Mouse (Mus musculus) midbrain, embryonic 16.5 days (tissue): Measurements from ENCODE around the gene Bcas3. TPM values are rescaled to one million over a fixed set of nuclear protein-coding genes. Genes with fewer than 3 reads are reported as not detected.
A peak's percentile ranks its signal among the peaks of the same experiment; 100 is the strongest.

Source experiments
- ATAC-seq: fragments of 200-750 bp; cut with Nextera tagmentation; 2 replicates; pipeline ENCODE4 v1.8.0; 2017; ENCODE audit warnings: moderate TSS enrichment
- H3K27ac ChIP-seq: fragments of 300-500 bp; sonication (generic); 2 replicates; pipeline ENCODE4 v1.5.1; 2014; ENCODE audit warnings: mild to moderate bottlenecking, low read length, mixed read lengths
- H3K27me3 ChIP-seq: fragments of 300-500 bp; sonication (generic); 2 replicates; pipeline ENCODE4 v1.6.1; 2014; ENCODE audit warnings: low read depth, low read length, mixed read lengths; ENCODE audit not compliant: control insufficient read depth, insufficient read depth
- H3K36me3 ChIP-seq: fragments of 300-500 bp; sonication (generic); 2 replicates; pipeline ENCODE4 v1.6.1; 2014; ENCODE audit warnings: mild to moderate bottlenecking, low read length, moderate library complexity, mixed read lengths; ENCODE audit not compliant: control insufficient read depth, insufficient read depth
- H3K4me1 ChIP-seq: fragments of 300-500 bp; sonication (generic); 2 replicates; pipeline ENCODE4 v1.6.1; 2014; ENCODE audit warnings: mild to moderate bottlenecking, low read length, mixed read lengths; ENCODE audit not compliant: control insufficient read depth, insufficient read depth
- H3K4me2 ChIP-seq: fragments of 300-500 bp; sonication (generic); 2 replicates; pipeline ENCODE4 v1.6.1; 2014; ENCODE audit warnings: mild to moderate bottlenecking, low read length, mixed read lengths
- H3K4me3 ChIP-seq: fragments of 300-500 bp; sonication (generic); 2 replicates; pipeline ENCODE4 v1.5.1; 2014; ENCODE audit warnings: low read depth, mild to moderate bottlenecking, low read length, moderate library complexity, mixed read lengths
- H3K9ac ChIP-seq: fragments of 300-500 bp; sonication (generic); 2 replicates; pipeline ENCODE4 v1.6.1; 2014; ENCODE audit warnings: low read depth, low read length, mixed read lengths
- H3K9me3 ChIP-seq: fragments of 300-500 bp; sonication (generic); replicated peaks from 2 replicates; pipeline ENCODE4 v1.6.1; 2014; ENCODE audit warnings: mild to moderate bottlenecking, low read length, mixed read lengths; ENCODE audit not compliant: control insufficient read depth, poor library complexity, severe bottlenecking
- WGBS: fragments of 180-500 bp; shearing (Covaris S2); extraction: QIAGEN DNeasy Blood & Tissue Kit; methylation state at CpG from one replicate; pipeline ENCODE4 v1.1.7; 2014; 5-methylcytosine and 5-hydroxymethylcytosine counted together
- polyA plus RNA-seq: library from polyadenylated mRNA; unstranded; fragments of >200 nt; fragmentation: Nextera tagmentation; extraction: Ambion mirVana; gene quantifications from 2 replicates; pipeline ENCODE4 v1.2.1, GENCODE M21; 2015

Bcas3 gene
- polyA plus RNA-seq, 1 experiment from 2014 or later, result 33.3 TPM

DNA sequence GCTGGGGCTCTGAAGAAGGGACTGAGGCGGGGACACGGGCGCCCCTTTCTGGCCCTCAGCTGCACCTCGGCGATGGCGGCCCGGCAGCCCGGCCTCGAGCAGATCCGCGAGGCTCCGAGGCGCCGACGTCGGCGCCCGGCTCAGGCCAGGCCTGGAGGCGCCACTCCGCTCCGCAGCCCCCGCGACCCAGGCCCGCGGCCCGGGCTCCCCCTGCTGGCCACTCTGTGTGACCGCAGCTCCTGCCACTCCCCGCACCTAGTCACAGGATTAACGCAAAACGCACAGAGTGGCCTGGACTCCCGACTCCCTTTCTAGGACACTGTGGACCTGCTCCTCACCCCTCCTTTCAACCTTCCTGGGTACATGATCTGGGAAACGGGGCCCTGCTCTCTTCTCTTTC lies 489.0 kb downstream of the Bcas3 start:
- Histone ChIP-seq H3K27me3 (peaks cover 70% of the 10 kb centered on the region), H3K9me3 (no peaks in the 10 kb centered on the region), H3K9ac (0 out of 2 replicates have a peak overlapping the region, but pooled peaks have one; percentile 27), H3K36me3 (no peaks in the 10 kb centered on the region), H3K4me3 (peak overlapping the region; percentile 35), H3K4me1 (peaks cover 14% of the 10 kb centered on the region), H3K4me2 (peak overlapping the region; percentile 66), H3K27ac (no peak overlapping the region)
- peak; percentile 76 for ATAC-seq
- 0% methylated on average over 22 of the region's 32 CpGs for WGBS

DNA sequence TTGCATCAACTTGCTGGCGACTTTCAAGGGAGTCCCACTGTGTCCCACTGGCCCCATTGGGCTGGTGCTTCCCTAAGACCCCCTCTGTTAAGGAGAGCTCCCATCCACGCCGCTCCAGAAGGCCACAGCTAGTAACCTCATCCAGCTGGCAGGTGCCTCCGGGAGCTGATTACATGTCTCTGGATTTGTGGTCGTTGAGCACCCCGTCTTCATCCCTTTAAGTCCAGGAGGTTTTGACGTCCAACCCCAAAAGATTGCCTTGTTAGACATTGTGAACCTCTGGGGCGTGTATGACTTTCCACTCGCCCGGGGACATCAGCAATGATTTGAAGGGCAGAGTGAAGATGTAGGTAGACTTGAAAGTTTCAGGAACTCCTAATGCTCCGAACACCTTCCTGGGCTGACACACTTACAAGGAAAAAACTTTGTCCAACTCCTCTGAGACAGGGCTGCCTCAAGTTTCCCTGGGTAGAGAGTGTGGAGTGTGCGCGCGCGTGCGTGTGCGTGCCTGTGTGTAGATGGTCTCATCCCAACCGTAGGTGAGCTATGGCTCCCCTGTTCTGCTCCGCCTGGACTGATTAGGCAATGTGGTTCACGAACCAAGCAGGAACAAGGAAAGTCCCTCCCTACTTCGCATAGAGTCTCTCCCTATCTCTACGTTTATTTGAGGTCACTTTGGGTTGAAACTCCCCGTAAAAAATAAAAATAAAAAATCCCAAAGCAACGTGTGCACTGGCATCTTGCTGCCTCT lies 489.8 kb downstream of the Bcas3 start:
- no peak overlapping the region for H3K27ac ChIP-seq
- H3K9ac ChIP-seq, result no peak overlapping the region
- peaks cover 71% of the 10 kb centered on the region for H3K27me3 ChIP-seq
- no peak for ATAC-seq
- H3K4me1 ChIP-seq, result peaks cover 14% of the 10 kb centered on the region
- H3K4me3 ChIP-seq, result no peak overlapping the region
- 4% methylated on average over 24 of the region's 24 CpGs for WGBS
- H3K36me3 ChIP-seq, result no peaks in the 10 kb centered on the region
- H3K9me3 ChIP-seq, result no peaks in the 10 kb centered on the region
- H3K4me2 ChIP-seq, result peak overlapping the region; percentile 68

- no peak overlapping the region for H3K9ac ChIP-seq
- H3K27ac ChIP-seq, result no peak overlapping the region
- no peaks in the 10 kb centered on the region for H3K36me3 ChIP-seq
- peaks cover 66% of the 10 kb centered on the region for H3K27me3 ChIP-seq
- WGBS, result under 1% methylated on average over 18 of the region's 18 CpGs
- peak overlapping the region; percentile 68 for H3K4me2 ChIP-seq
- no peaks in the 10 kb centered on the region for H3K9me3 ChIP-seq
- H3K4me1 ChIP-seq, result peaks cover 14% of the 10 kb centered on the region
- H3K4me3 ChIP-seq, result peak overlapping the region; percentile 25
- no peak for ATAC-seq
These were observed 490.4 kb downstream of the Bcas3 start for GRCm38 (mm10) chr11:85843347-85843692.

DNA sequence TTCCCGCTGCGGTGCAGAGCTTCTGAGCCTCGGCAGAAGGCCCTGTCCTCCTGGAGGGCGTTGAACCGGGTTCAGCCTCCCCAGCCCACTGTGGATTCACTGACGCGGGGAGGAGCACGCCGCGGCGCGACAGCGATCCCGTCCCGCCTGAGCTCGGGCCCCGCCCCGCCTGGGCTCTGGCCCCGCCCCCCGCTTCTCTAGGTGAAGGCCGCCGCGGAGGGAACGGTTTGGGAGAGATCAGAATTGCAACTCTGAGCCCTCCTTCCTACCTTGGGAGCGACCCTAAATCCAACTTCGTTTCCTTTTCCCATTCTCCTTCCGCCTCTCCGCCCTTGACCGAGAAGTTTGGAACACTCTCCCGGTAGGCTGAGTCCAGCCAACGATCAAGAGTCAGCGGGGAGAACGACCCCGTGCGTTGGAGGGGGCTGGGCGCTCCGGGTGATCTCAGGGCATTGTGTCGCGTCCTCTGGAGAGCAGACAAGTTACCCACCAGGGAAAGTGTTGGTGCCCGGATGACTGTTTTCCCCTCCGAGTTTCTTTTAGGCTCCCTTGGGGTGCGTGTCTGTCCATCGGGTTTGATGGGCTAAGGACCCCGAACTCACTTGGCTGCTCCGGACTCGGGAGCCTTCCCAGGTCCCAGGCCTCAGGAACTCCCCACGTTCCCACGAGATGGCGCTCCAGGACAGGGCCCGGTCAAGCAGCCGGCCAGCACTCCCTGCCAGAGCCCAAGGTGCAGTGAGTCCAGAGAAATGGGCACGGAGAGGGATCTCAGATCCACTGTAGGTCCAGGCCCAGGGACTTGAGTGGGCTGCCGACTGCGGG lies 491.4 kb downstream of the Bcas3 start:
- no peaks in the 10 kb centered on the region for H3K9me3 ChIP-seq
- H3K4me3 ChIP-seq, result peak overlapping the region; percentile 27
- H3K27ac ChIP-seq, result no peak overlapping the region
- H3K4me1 ChIP-seq, result peaks cover 14% of the 10 kb centered on the region
- no peak overlapping the region for H3K9ac ChIP-seq
- ATAC-seq, result peak; percentile 25; the same call in 1 of the 2 replicates
- H3K4me2 ChIP-seq, result peak overlapping the region; percentile 68
- H3K27me3 ChIP-seq, result peaks cover 60% of the 10 kb centered on the region
- no peaks in the 10 kb centered on the region for H3K36me3 ChIP-seq
- 1% methylated on average over 53 of the region's 54 CpGs for WGBS

GRCm38 (mm10) chr11:85844971-85845370 lies 492.0 kb downstream of the Bcas3 start:
- 31% methylated on average over 5 of the region's 5 CpGs for WGBS
- Histone ChIP-seq H3K4me2 (no peak overlapping the region), H3K27me3 (peaks cover 54% of the 10 kb centered on the region), H3K36me3 (no peaks in the 10 kb centered on the region), H3K4me1 (peaks cover 14% of the 10 kb centered on the region), H3K9me3 (no peaks in the 10 kb centered on the region), H3K27ac (no peak overlapping the region), H3K9ac (no peak overlapping the region), H3K4me3 (no peak overlapping the region)
- no peak for ATAC-seq

- H3K9ac ChIP-seq, result no peak overlapping the region
- H3K4me2 ChIP-seq, result no peak overlapping the region
- peaks cover 46% of the 10 kb centered on the region for H3K27me3 ChIP-seq
- no peaks in the 10 kb centered on the region for H3K9me3 ChIP-seq
- H3K4me1 ChIP-seq, result peaks cover 14% of the 10 kb centered on the region
- no peak overlapping the region for H3K4me3 ChIP-seq
- 56% methylated on average over 5 of the region's 5 CpGs for WGBS
- ATAC-seq, result no peak
- H3K27ac ChIP-seq, result no peak overlapping the region
- H3K36me3 ChIP-seq, result no peaks in the 10 kb centered on the region
These were observed 493.0 kb downstream of the Bcas3 start for GRCm38 (mm10) chr11:85845921-85846320.

- ATAC-seq, result no peak
- no peak overlapping the region for H3K27ac ChIP-seq
- H3K4me2 ChIP-seq, result no peak overlapping the region
These were observed 493.5 kb downstream of the Bcas3 start for GRCm38 (mm10) chr11:85846509-85846908.

DNA sequence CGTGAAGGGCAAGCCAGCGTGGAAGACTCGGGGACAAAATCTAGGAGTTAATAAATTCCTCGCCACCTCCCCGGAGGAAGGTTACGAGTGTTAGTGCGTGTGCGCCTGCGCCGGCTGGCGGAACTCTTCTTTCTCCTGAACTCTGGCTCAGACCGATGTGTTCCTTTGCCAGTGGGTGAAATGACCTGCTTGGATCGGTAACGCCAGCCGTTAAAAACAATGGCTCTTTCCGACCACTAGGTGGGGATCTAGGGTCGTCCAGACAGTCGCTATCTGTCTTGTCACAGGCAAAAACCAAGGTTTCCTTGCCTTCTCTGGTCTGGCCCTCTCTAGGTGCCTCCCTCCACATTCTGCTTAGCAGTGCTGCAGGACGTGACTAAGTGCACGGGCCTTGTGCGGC lies 496.1 kb downstream of the Bcas3 start:
- Histone ChIP-seq H3K4me1 (peaks cover 3% of the 10 kb centered on the region; the same call in 1 of the 2 replicates), H3K27me3 (peaks cover 25% of the 10 kb centered on the region), H3K27ac (no peak overlapping the region), H3K36me3 (no peaks in the 10 kb centered on the region), H3K9me3 (no peaks in the 10 kb centered on the region), H3K9ac (peak overlapping the region; percentile 46; the same call in 1 of the 2 replicates), H3K4me3 (peak overlapping the region; percentile 33), H3K4me2 (peak overlapping the region; percentile 67)
- peak; percentile 72 for ATAC-seq
- WGBS, result 2% methylated on average over 21 of the region's 21 CpGs

More at GRCm38 (mm10) chr11:85846509-85846908, 493.5 kb downstream of the Bcas3 start:
- Histone ChIP-seq H3K4me3 (no peak overlapping the region), H3K9me3 (no peaks in the 10 kb centered on the region), H3K36me3 (no peaks in the 10 kb centered on the region), H3K27me3 (peaks cover 41% of the 10 kb centered on the region), H3K4me1 (peaks cover 14% of the 10 kb centered on the region), H3K9ac (no peak overlapping the region)
- WGBS, result 60% methylated on average over 4 of the region's 4 CpGs

- ATAC-seq, result no peak
- 86% methylated on average over 6 of the region's 6 CpGs for WGBS
- H3K36me3 ChIP-seq, result no peaks in the 10 kb centered on the region
- no peak within 1 kb of the TSS for H3K27ac ChIP-seq
- no peaks in the 10 kb centered on the region for H3K9me3 ChIP-seq
- no peak within 1 kb of the TSS for H3K9ac ChIP-seq
- peaks cover 16% of the 10 kb centered on the region for H3K27me3 ChIP-seq
- no peak within 1 kb of the TSS for H3K4me2 ChIP-seq
- no peaks in the 10 kb centered on the region for H3K4me1 ChIP-seq
- H3K4me3 ChIP-seq, result no peak within 1 kb of the TSS
These were observed 497.3 kb downstream of the Bcas3 start, which contains the start of gene Gm11444 for GRCm38 (mm10) chr11:85850233-85850632. TSS of gene Gm11444 (minus strand) at chr11:85850333.
